Mouse (Mus musculus): ENCODE data around the gene Ube2q1.

DNA sequence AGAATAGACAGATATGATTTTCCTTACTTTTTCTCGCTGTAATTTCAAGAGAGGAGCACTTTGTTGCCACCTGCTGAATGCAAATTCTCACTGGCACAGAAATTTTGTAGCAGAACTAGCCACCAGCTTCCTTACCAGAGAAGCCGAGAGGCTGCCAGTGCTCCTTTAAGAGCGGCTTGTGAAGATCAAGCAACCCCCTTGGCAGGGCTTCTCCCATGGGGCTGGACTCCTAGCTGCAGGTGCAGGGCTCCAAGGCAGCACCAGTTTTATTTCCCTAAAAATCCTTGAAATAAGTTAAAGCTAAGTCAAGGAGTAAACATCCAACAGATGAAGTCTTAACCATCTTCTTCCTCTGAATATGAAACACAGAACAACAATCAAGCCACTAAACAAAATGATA is 38.8 kb downstream of the Ube2q1 start:
- TF ChIP-seq CTCF (IDR thresholded peaks at IDR 0.05; ENCODE audit: borderline replicate concordance, extremely low read depth, insufficient read depth, insufficient read length) (no peak), POLR2A (IDR thresholded peaks at IDR 0.05; ENCODE audit: borderline replicate concordance, extremely low read depth, insufficient read depth, insufficient read length, poor library complexity, severe bottlenecking) (no peak)
